Mouse (Mus musculus) neural tube, embryonic 11.5 days (tissue): ENCODE data around the gene Spata7. TPM values are rescaled to one million over a fixed set of nuclear protein-coding genes. Genes with fewer than 3 reads are reported as not detected.

ENCODE experiments used
- ATAC-seq: fragments of 200-750 bp; cut with Nextera tagmentation; 2 replicates; pipeline ENCODE4 v1.8.0; 2017; ENCODE audit warnings: moderate number of reproducible peaks, mild to moderate bottlenecking, moderate TSS enrichment, moderate library complexity; ENCODE audit not compliant: insufficient read depth, low FRiP score, low TSS enrichment
- DNase-seq: peaks from one replicate; pipeline ENCODE4 v3.0.0-alpha.2; 2015; ENCODE audit warnings: low spot score
- H3K27ac ChIP-seq: fragments of 300-500 bp; sonication (generic); 2 replicates; pipeline ENCODE4 v1.5.1; 2014; ENCODE audit warnings: low read depth, mild to moderate bottlenecking, low read length
- H3K27me3 ChIP-seq: fragments of 300-500 bp; sonication (generic); 2 replicates; pipeline ENCODE4 v1.6.1; 2014; ENCODE audit warnings: mild to moderate bottlenecking, low read length, mixed read lengths; ENCODE audit not compliant: control insufficient read depth, insufficient read depth
- H3K36me3 ChIP-seq: fragments of 300-500 bp; sonication (generic); 2 replicates; pipeline ENCODE4 v1.6.1; 2014; ENCODE audit warnings: mild to moderate bottlenecking, low read length, moderate library complexity, mixed read lengths; ENCODE audit not compliant: control insufficient read depth, insufficient read depth
- H3K4me1 ChIP-seq: fragments of 300-500 bp; sonication (generic); 2 replicates; pipeline ENCODE4 v1.6.1; 2014; ENCODE audit warnings: low read length, mixed read lengths; ENCODE audit not compliant: control insufficient read depth, insufficient read depth
- H3K4me2 ChIP-seq: fragments of 300-500 bp; sonication (generic); 2 replicates; pipeline ENCODE4 v1.6.1; 2014; ENCODE audit warnings: low read depth, mild to moderate bottlenecking, moderate library complexity
- H3K4me3 ChIP-seq: fragments of 300-500 bp; sonication (generic); 2 replicates; pipeline ENCODE4 v1.5.1; 2014; ENCODE audit warnings: low read depth, low read length
- H3K9ac ChIP-seq: fragments of 300-500 bp; sonication (generic); 2 replicates; pipeline ENCODE4 v1.6.1; 2014; ENCODE audit warnings: mild to moderate bottlenecking, low read length
- H3K9me3 ChIP-seq: fragments of 300-500 bp; sonication (generic); 2 replicates; pipeline ENCODE4 v1.6.1; 2016; ENCODE audit warnings: low read length; ENCODE audit not compliant: control insufficient read depth
- WGBS: fragments of 180-500 bp; shearing (Covaris S2); extraction: QIAGEN DNeasy Blood & Tissue Kit; methylation state at CpG from one replicate; pipeline ENCODE4 v1.1.7; 2014; 5-methylcytosine and 5-hydroxymethylcytosine counted together
- polyA plus RNA-seq: library from polyadenylated mRNA; unstranded; fragments of >200 nt; fragmentation: Nextera tagmentation; extraction: Ambion mirVana; gene quantifications from 2 replicates; pipeline ENCODE4 v1.2.1, GENCODE M21; 2014

The Spata7 gene
- polyA plus RNA-seq, 1 experiment from 2014 or later: 19.5 TPM

DNA sequence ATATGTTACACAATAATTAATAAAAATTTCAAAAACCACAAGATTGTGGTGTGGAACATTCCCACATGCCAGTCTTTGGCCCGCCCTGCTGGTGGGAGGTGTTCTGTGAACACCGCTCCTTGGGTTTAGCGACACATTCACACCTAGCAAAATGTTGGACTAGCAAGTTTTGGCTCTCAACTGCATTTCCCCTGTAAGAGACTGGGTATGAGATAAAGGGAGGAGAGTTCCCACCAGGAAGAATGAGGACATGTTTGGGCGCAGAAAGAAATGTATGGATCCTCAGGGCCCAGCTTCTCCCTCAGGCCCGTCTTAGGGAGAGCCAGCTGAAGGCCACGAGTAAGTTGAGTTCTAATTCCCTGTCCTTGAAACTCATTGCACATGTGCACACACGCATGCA, 34.7 kb downstream of the Spata7 start:
- H3K4me2 ChIP-seq: no peak overlapping the region
- whole genome bisulfite sequencing: 89% methylated on average over 7 of the region's 7 CpGs
- no peak for DNase-seq

DNA sequence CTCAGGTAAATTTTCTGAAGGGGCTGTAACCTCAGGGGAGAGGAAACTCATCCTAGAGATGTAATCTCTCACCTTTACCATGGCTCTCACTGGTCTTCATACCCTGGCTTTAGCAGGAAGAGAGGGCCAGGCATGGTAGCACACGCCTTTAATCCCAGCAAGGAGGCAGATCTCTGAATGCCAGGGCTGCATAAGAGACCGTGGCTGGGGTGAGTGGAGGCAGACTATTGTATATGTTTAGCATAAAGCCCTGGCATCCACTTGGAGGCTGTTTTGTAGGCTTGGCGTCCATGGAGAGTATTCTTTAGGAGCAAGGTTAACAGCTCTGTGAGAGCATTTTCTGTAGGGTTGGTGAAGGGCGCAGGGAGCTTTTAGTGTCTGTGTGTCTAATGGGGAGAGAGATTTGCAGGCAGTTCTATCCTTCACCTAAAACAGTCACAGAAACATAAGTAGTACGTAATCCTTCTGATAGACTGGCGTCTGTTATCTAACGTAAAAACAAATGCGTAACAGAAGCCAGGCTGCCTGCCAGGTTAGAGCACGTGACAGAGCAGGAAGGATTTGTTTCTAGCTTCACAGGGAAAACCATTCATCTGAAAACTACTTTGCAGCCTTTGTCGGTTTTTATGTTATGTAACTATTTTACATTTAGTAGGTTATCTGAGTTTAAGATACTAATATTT, 40.3 kb downstream of the Spata7 start:
- Histone ChIP-seq H3K4me3 (no peak overlapping the region), H3K9me3 (no peaks in the 10 kb centered on the region), H3K36me3 (no peaks in the 10 kb centered on the region), H3K4me1 (no peaks in the 10 kb centered on the region), H3K27ac (no peak overlapping the region), H3K4me2 (no peak overlapping the region), H3K27me3 (no peaks in the 10 kb centered on the region), H3K9ac (no peak overlapping the region)
- no peak for DNase-seq
- WGBS: 88% methylated on average over 10 of the region's 10 CpGs
- no peak for ATAC-seq

More for the DNA sequence above, 34.7 kb downstream of the Spata7 start:
- no peaks in the 10 kb centered on the region for H3K36me3 ChIP-seq
- H3K27me3 ChIP-seq: no peaks in the 10 kb centered on the region
- ATAC-seq: no peak
- no peak overlapping the region for H3K27ac ChIP-seq
- no peaks in the 10 kb centered on the region for H3K9me3 ChIP-seq
- no peaks in the 10 kb centered on the region for H3K4me1 ChIP-seq
- no peak overlapping the region for H3K4me3 ChIP-seq
- no peak overlapping the region for H3K9ac ChIP-seq

DNA sequence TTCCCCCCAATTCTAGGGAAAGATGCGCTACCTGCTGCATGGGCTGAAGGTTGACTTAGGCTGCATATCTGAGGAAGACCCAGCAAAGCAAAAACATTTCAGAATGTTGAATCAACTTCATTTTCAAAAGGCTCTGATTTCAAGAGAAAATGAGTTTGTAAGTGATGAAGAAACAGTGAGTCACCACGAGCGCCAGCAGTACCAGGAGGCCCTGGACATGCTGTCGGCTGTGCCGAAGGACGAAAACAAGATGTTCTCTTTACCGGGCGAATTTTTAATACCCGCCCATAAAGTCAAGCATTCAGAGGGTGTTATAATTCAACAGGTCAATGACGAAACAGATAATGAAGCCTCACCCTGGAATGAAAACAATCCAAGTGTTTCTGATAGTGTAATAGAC, 41.1 kb downstream of the Spata7 start:
- Histone ChIP-seq H3K36me3 (no peaks in the 10 kb centered on the region), H3K9ac (no peak overlapping the region), H3K27ac (no peak overlapping the region), H3K4me1 (no peaks in the 10 kb centered on the region), H3K4me2 (no peak overlapping the region), H3K27me3 (no peaks in the 10 kb centered on the region), H3K4me3 (no peak overlapping the region), H3K9me3 (no peaks in the 10 kb centered on the region)
- WGBS: 93% methylated on average over 10 of the region's 10 CpGs
- DNase-seq (no peak), ATAC-seq (no peak)

DNA sequence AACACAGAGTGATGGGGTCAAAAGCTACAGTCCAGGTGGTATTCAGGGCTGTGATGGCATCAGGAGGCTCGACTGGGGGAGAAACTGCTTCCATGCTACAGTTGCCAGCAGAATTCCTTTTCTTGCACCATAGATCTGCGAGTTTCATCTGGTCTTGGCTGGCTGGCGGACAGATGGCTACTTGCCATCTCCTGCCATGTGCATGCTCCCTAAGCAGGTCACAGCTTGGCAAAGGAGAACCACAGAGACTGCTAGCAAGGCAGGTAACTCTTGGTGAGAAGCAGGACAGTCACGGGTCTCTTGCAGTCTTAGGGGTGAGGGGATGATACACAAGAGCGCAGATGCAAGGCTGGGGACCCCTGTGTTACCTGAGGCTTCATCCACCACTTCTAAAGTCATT, 41.9 kb downstream of the Spata7 start:
- no peak overlapping the region for H3K9ac ChIP-seq
- H3K27ac ChIP-seq: no peak overlapping the region
- no peaks in the 10 kb centered on the region for H3K9me3 ChIP-seq
- H3K27me3 ChIP-seq: no peaks in the 10 kb centered on the region
- H3K4me1 ChIP-seq: no peaks in the 10 kb centered on the region
- H3K4me3 ChIP-seq: no peak overlapping the region
- no peak overlapping the region for H3K4me2 ChIP-seq
- DNase-seq (no peak), ATAC-seq (no peak)
- 92% methylated on average over 5 of the region's 5 CpGs for WGBS
- H3K36me3 ChIP-seq: no peaks in the 10 kb centered on the region

DNA sequence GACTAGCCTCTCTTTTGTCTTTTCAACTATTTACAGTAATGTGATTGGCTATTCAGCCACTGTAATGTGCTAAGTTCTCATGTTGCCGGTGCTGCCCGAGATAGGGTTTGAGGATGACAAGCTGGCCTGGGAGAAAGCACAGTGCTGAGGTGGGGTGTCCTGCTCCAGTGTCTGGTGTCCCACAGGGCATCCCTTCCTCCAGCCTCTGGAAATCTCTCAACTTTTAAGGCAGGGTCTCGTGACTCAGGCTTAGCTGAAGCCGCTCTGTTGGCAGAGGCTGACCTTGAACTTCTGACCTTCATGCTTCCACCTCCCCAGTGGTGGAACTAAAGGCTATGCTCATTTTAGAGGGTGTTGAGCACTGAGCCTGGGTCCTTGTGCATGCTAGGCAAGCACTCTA, 42.5 kb downstream of the Spata7 start:
- 92% methylated on average over 4 of the region's 4 CpGs for WGBS
- Histone ChIP-seq H3K4me3 (no peak overlapping the region), H3K27ac (no peak overlapping the region), H3K4me2 (no peak overlapping the region), H3K36me3 (no peaks in the 10 kb centered on the region), H3K4me1 (no peaks in the 10 kb centered on the region), H3K9me3 (no peaks in the 10 kb centered on the region), H3K27me3 (no peaks in the 10 kb centered on the region), H3K9ac (no peak overlapping the region)
- no peak for DNase-seq
- ATAC-seq: no peak

DNA sequence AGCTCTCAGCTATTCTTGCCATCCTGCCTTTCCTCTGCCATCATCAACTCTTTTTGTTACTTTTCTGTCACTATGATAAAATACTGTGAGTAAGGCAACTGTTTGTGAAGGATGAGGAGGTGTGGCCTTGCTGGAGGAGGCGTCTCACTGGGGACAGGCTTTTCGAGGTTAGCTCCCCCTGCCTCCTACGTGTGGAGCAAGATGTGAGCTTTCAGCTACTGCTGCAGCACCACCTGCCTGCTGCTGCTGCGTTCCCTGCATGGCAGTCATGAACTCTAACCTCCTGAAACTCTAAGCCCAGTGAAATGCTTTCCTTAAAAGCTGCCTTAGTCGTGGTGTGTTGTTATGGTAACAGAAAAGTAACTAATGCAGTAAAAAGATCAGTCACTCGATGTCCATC, 45.9 kb downstream of the Spata7 start:
- Histone ChIP-seq H3K9ac (no peak overlapping the region), H3K9me3 (no peaks in the 10 kb centered on the region), H3K27ac (no peak overlapping the region), H3K27me3 (no peaks in the 10 kb centered on the region), H3K4me2 (no peak overlapping the region), H3K4me1 (no peaks in the 10 kb centered on the region), H3K36me3 (no peaks in the 10 kb centered on the region), H3K4me3 (no peak overlapping the region)
- DNase-seq (no peak), ATAC-seq (no peak)
- 67% methylated on average over 6 of the region's 6 CpGs for WGBS

DNA sequence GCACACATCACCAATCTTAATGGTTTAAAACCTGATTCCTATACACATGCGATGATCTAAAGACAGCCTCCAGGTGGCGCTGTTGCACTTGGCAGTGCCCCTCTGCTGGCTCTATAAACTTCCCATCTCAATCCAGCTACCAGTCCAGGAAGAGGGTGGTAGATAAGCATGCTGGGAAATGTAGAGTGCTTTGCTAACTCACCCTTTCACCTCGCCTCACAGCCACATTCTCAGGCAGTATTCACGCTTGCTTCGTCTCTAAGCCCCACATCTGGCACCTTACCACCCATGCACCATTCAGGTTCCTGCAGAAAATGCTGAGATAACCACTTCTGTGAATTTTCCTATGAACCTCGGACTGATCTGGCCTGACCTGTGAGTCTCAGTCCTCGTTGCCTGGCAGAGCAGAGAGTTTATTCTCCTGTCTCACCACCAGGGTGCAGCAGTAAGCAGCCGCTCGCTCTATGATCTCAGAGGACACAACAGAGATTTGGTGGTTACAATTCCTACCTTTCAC, 46.7 kb downstream of the Spata7 start:
- 11% methylated on average over 9 of the region's 9 CpGs for WGBS
- Histone ChIP-seq H3K27me3 (no peaks in the 10 kb centered on the region), H3K4me2 (peak overlapping the region; percentile 32; the same call in 1 of the 2 replicates), H3K9ac (peak overlapping the region; percentile 29; the same call in 1 of the 2 replicates), H3K4me1 (no peaks in the 10 kb centered on the region), H3K9me3 (no peaks in the 10 kb centered on the region), H3K27ac (no peak overlapping the region), H3K36me3 (peaks cover 2% of the 10 kb centered on the region; the same call in 1 of the 2 replicates), H3K4me3 (no peak overlapping the region)
- DNase-seq: peak; percentile 75
- peak; percentile 78 for ATAC-seq

DNA sequence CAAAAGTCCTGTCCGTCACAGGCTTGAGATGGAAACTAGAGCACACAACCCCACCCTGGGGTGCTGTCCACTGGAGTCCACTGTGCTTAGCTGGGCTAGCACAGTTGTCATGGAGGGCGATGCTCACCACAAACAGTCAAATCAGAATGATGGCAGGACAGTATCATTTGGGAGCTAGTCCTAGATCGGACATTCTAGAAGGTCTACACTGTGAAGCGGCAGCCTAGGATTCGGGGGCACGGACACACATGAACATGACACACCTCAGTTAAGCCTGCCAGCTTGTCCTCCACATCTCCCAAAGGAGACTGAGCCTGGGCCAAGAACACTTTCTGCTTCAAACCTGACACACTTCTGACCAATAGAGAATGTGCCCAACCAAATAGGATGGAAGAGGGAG, 48.9 kb downstream of the Spata7 start:
- H3K9ac ChIP-seq: no peak overlapping the region
- H3K27me3 ChIP-seq: no peaks in the 10 kb centered on the region
- no peaks in the 10 kb centered on the region for H3K9me3 ChIP-seq
- H3K4me3 ChIP-seq: no peak overlapping the region
- 98% methylated on average over 6 of the region's 6 CpGs for WGBS
- H3K27ac ChIP-seq: no peak overlapping the region
- DNase-seq (no peak), ATAC-seq (no peak)
- H3K4me2 ChIP-seq: no peak overlapping the region
- no peaks in the 10 kb centered on the region for H3K4me1 ChIP-seq
- H3K36me3 ChIP-seq: peaks cover 2% of the 10 kb centered on the region; the same call in 1 of the 2 replicates

DNA sequence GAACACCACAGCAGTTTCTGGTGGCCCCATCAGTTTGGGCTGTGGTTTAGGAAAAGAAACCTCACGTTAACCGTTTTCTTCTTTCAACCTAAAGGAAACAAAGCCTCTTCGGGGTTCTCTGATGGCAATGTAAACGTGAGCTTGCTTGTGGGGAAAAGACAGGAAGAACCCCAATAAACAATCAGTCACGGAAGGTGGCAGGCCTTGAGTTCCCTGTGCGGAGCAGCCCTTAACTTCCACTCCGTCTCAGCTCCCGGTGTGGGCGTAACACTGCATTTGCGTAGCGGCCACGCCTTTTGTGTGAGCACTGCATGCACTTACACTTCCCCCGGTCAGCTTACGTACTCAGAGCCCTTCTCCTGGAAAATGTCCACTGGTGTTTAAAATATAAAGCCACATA, 49.4 kb downstream of the Spata7 start:
- Histone ChIP-seq H3K4me2 (no peak overlapping the region), H3K36me3 (peaks cover 6% of the 10 kb centered on the region), H3K27me3 (no peaks in the 10 kb centered on the region), H3K27ac (no peak overlapping the region), H3K4me1 (no peaks in the 10 kb centered on the region), H3K4me3 (no peak overlapping the region), H3K9me3 (no peaks in the 10 kb centered on the region), H3K9ac (no peak overlapping the region)
- WGBS: 36% methylated on average over 14 of the region's 14 CpGs
- DNase-seq (no peak), ATAC-seq (no peak)
